Mouse (Mus musculus) liver, embryonic 14.5 days (tissue): ENCODE measurements at regions not wholly inside any gene's neighbourhood (a gene's known extent, or its start where the extent isn't known, plus 50 kb on each side); places are given as distances from the start of the nearest gene placed in this dataset.

Experiments
- ATAC-seq: fragments of 200-750 bp; cut with Nextera tagmentation; 2 replicates; pipeline ENCODE4 v1.8.0; 2017; ENCODE audit warnings: moderate number of reproducible peaks, mild to moderate bottlenecking, moderate library complexity; ENCODE audit not compliant: insufficient read depth
- DNase-seq, 3 experiments: peaks; one replicate each; pipeline ENCODE4 v3.0.0-alpha.2; 2012 to 2013; ENCODE audit warnings: low read depth in 3 of 3, low spot score in 3 of 3
- H3K27ac ChIP-seq: fragments of 300-500 bp; sonication (generic); 2 replicates; pipeline ENCODE4 v1.5.1; 2014; ENCODE audit warnings: moderate library complexity, mild to moderate bottlenecking, control low read depth, inconsistent platforms
- H3K27me3 ChIP-seq: fragments of 300-500 bp; sonication (generic); 2 replicates; pipeline ENCODE4 v1.6.1; 2014; ENCODE audit warnings: mild to moderate bottlenecking, low read length, moderate library complexity; ENCODE audit not compliant: control insufficient read depth, insufficient read depth
- H3K36me3 ChIP-seq: fragments of 300-500 bp; sonication (generic); replicated peaks from 2 replicates; pipeline ENCODE4 v1.6.1; 2014; ENCODE audit warnings: low read depth; ENCODE audit not compliant: control insufficient read depth, insufficient read depth
- H3K4me1 ChIP-seq, 2 experiments: fragments of 200-500 bp in 1 of 2; fragments of 300-500 bp in 1 of 2; sonication (generic) in 1 of 2; replicated peaks; 2 replicates each; pipeline ENCODE4 v1.6.1; 2012 to 2014; ENCODE audit warnings: antibody characterized with exemption in 1 of 2, inconsistent platforms in 1 of 2, low read length in 1 of 2; ENCODE audit not compliant: control insufficient read depth in 2 of 2, insufficient read depth in 2 of 2
- H3K4me2 ChIP-seq: fragments of 300-500 bp; sonication (generic); 2 replicates; pipeline ENCODE4 v1.6.1; 2014; ENCODE audit warnings: low read depth, mild to moderate bottlenecking, control low read depth, moderate library complexity
- H3K4me3 ChIP-seq, 2 experiments: fragments of 200-500 bp in 1 of 2; fragments of 300-500 bp in 1 of 2; sonication (generic) in 1 of 2; 2 replicates each; pipeline ENCODE4 v1.5.1; 2012 to 2014; ENCODE audit warnings: low read depth in 2 of 2, low read length in 2 of 2, mild to moderate bottlenecking in 2 of 2, control low read depth in 1 of 2, inconsistent platforms in 1 of 2, moderate library complexity in 1 of 2; ENCODE audit not compliant: insufficient read depth in 1 of 2
- H3K9ac ChIP-seq: fragments of 300-500 bp; sonication (generic); replicated peaks from 2 replicates; pipeline ENCODE4 v1.6.1; 2014; ENCODE audit warnings: mild to moderate bottlenecking, control low read depth, moderate library complexity
- H3K9me3 ChIP-seq: fragments of 300-500 bp; sonication (generic); 2 replicates; pipeline ENCODE4 v1.6.1; 2016; ENCODE audit warnings: low read length, mixed read lengths; ENCODE audit not compliant: control insufficient read depth
- CTCF ChIP-seq: IDR thresholded peaks from 2 replicates; pipeline ENCODE4 v1.5.1; 2016; ENCODE audit warnings: antibody characterized with exemption, low read depth, control low read depth
- EP300 ChIP-seq: IDR thresholded peaks from 2 replicates; pipeline ENCODE4 v1.6.1; 2016; ENCODE audit warnings: antibody characterized with exemption, low read depth
- WGBS: fragments of 180-500 bp; shearing (Covaris S2); extraction: QIAGEN DNeasy Blood & Tissue Kit; methylation state at CpG from one replicate; pipeline ENCODE4 v1.1.7; 2014; ENCODE audit not compliant: insufficient replicate concordance; 5-methylcytosine and 5-hydroxymethylcytosine counted together

DNA sequence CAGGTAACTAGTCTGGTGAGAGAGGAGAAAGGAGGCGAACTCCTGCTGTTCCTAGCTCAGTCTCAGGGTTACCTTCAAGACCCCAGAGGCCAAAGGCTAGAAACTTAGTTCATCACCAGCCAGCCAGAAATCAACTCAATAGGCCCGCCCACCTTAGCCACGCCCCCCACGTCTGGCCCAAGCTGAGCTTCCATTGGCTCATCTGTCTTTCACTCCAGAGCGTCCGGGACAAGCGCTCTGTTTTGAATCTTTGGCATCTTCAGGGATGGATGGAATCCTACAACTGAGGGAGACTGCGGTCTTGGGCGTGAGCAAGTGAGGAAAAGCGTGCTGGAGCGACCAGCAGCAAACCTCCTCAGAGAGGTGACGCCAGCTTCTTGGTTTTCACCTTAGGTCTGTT lies 418.8 kb upstream of the Pmfbp1 start:
- no peak for ATAC-seq
- H3K4me2 ChIP-seq = peak overlapping the region; percentile 20; the same call in 1 of the 2 replicates
- 14% methylated on average over 12 of the region's 12 CpGs for WGBS
- TF ChIP-seq CTCF = no peak
- no peak for TF ChIP-seq EP300
- H3K9me3 ChIP-seq = no peaks in the 10 kb centered on the region
- no peak overlapping the region for H3K27ac ChIP-seq
- DNase-seq = no peak
- H3K9ac ChIP-seq = no peak overlapping the region
- no peak overlapping the region for H3K4me3 ChIP-seq
- H3K27me3 ChIP-seq = no peaks in the 10 kb centered on the region
- H3K4me1 ChIP-seq = no peaks in the 10 kb centered on the region
- H3K36me3 ChIP-seq = no peaks in the 10 kb centered on the region

DNA sequence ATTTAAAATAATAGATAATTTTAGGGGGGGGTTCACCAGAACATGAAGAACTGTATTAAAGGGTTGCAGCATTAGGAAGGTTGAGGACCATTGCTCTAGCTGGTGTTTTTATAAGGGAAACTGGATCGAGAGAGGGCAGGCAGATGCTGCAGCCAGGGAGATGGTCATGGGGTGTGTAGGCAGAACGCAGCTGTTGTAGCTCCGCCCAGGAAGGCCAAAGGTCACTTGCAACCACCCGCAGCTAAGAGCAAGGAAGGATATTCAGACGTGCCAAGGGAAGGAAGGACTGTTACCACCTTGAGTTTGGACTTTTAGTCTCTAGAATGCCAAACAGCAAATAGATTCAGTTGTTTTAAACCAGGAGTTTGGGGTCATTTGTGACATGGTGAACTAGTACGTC lies 414.6 kb upstream of the Pmfbp1 start:
- H3K4me1 ChIP-seq = no peaks in the 10 kb centered on the region

DNA sequence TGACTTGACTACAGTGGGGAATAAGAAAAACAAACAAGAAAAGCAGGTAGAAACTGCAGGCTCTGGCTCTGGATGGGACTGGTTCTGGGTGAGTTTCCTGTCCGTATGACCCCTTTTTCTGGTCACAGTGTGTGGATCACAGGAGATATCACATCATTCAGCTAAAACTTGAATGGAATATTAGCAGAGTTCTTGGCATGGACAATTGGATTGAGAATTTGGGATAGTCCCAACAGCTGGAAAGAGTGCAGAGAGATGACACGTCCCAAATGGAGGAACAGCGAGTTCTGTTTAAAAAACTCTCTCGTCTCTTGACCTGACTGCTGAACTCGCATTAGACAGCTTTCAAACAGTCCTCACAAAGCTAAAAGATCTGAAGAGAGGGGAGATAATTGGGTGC lies 412.5 kb upstream of the Pmfbp1 start:
- ATAC-seq = no peak
- Histone ChIP-seq H3K9ac (no peak overlapping the region), H3K36me3 (no peaks in the 10 kb centered on the region), H3K4me3 (no peak overlapping the region), H3K9me3 (no peaks in the 10 kb centered on the region), H3K27ac (no peak overlapping the region), H3K4me1 (no peaks in the 10 kb centered on the region), H3K4me2 (no peak overlapping the region), H3K27me3 (no peaks in the 10 kb centered on the region)
- DNase-seq = no peak
- TF ChIP-seq EP300 (no peak), CTCF (no peak)
- 65% methylated on average over 5 of the region's 5 CpGs for WGBS

More for the DNA sequence above, 414.6 kb upstream of the Pmfbp1 start:
- Histone ChIP-seq H3K9me3 (no peaks in the 10 kb centered on the region), H3K9ac (no peak overlapping the region), H3K4me3 (no peak overlapping the region), H3K27ac (no peak overlapping the region), H3K36me3 (no peaks in the 10 kb centered on the region), H3K27me3 (no peaks in the 10 kb centered on the region), H3K4me2 (no peak overlapping the region)
- 35% methylated on average over 6 of the region's 6 CpGs for WGBS
- DNase-seq (no peak), ATAC-seq (no peak)
- TF ChIP-seq EP300 = no peak
- no peak for TF ChIP-seq CTCF

DNA sequence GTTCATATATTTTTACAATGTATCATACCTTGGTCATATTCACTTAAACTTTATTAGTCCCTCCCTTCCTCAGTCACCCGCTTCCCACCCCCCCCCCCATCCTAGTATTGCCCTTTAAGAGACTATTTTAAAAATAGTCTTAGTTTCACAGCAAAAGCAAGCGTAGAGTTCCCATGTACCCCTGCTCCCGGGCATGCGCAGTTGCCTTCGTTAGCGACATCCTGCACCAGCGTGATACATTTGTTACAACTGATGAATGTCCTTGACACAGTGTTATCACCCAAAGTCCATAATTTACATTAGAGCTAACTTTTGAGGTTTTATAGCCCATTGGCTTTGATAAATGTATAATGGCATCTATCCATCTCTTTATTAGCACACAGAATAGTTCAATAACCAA lies 408.7 kb upstream of the Pmfbp1 start:
- Histone ChIP-seq H3K9ac (no peak overlapping the region), H3K36me3 (no peaks in the 10 kb centered on the region), H3K27me3 (no peaks in the 10 kb centered on the region), H3K4me2 (no peak overlapping the region), H3K4me3 (no peak overlapping the region), H3K27ac (no peak overlapping the region), H3K4me1 (no peaks in the 10 kb centered on the region), H3K9me3 (no peaks in the 10 kb centered on the region)
- TF ChIP-seq CTCF (no peak), EP300 (no peak)
- WGBS = 79% methylated on average over 7 of the region's 7 CpGs
- ATAC-seq (no peak), DNase-seq (no peak)

DNA sequence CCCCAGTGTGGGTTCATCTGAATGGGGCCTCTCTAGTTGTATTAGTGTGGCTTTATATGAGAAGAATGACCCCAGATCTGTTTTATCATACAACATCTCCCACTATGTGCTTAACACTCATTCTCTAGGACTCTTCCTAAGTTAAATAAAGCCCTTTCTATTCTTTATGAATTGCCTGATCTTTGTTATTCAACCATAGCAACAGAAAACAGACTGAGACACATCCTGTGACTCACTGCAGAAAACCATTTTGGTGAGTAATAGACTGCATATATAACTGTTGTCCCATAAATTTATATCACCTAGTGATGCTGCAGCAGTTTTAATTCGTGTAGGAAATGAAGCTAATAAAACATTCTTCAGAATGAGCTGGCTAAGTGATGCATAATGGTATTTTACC lies 406.0 kb upstream of the Pmfbp1 start:
- no peak for TF ChIP-seq EP300
- no peak for TF ChIP-seq CTCF
- WGBS = 26% methylated on average over 1 of the region's 1 CpGs

More for the DNA sequence above, 406.0 kb upstream of the Pmfbp1 start:
- Histone ChIP-seq H3K4me1 (no peaks in the 10 kb centered on the region), H3K27me3 (no peaks in the 10 kb centered on the region), H3K9me3 (no peaks in the 10 kb centered on the region), H3K4me3 (no peak overlapping the region), H3K9ac (no peak overlapping the region), H3K36me3 (no peaks in the 10 kb centered on the region), H3K27ac (no peak overlapping the region), H3K4me2 (no peak overlapping the region)
- ATAC-seq (no peak), DNase-seq (no peak)
